Mouse (Mus musculus): Measurements from ENCODE around the gene Gm10160. TPM values are rescaled to one million over a fixed set of nuclear protein-coding genes. Genes with fewer than 3 reads are reported as not detected.
"Not testable (repeated sequence)": the region's sequence is repeated elsewhere in the genome, so short reads cannot be mapped to it uniquely, and the experiment has no call there.

The Gm10160 gene
- polyA plus RNA-seq, 1 experiment from 2014 or later = not detected

DNA sequence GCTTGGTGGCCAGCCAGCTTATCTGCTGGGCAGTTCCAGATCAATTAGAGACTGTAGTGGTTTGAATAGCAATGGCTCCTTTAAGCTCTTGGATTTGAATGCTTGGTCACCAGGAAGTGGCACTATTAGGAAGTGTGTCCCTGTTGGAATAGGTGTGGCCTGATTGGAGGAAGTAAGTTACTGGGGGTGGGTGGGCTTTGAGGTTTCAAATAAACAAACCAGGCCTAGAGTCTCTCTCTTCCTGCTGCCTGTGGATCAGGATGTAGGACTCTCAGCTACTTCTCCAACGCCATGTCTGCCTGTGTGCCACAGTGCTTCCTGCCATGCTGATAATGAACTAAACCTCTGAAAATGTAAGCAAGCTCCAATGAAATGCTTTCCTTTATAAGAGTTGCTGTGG lies 12.6 kb downstream of the Gm10160 start:
- no peaks in the 10 kb centered on the region for H3K27me3 ChIP-seq (ENCODE audit: control insufficient read depth, insufficient read depth, low read length)
- no peak for ATAC-seq (replicated peaks; ENCODE audit: extremely low read depth, insufficient read depth, low FRiP score)
- no peaks in the 10 kb centered on the region for H3K36me3 ChIP-seq (ENCODE audit: control insufficient read depth, insufficient read depth)
- H3K4me3 ChIP-seq (ENCODE audit: low read length) = no peak overlapping the region
- H3K9me3 ChIP-seq (replicated peaks; ENCODE audit: control insufficient read depth, low read length) = no peaks in the 10 kb centered on the region
- no peak overlapping the region for H3K9ac ChIP-seq (ENCODE audit: low read length)
- H3K4me1 ChIP-seq (ENCODE audit: control insufficient read depth, insufficient read depth, low read length) = peaks cover 8% of the 10 kb centered on the region; the same call in 1 of the 2 replicates
- 68% methylated on average over 1 of the region's 1 CpGs for WGBS
- no peak overlapping the region for H3K27ac ChIP-seq (ENCODE audit: low read length)
- no peak overlapping the region for H3K4me2 ChIP-seq (ENCODE audit: low read depth, low read length)

DNA sequence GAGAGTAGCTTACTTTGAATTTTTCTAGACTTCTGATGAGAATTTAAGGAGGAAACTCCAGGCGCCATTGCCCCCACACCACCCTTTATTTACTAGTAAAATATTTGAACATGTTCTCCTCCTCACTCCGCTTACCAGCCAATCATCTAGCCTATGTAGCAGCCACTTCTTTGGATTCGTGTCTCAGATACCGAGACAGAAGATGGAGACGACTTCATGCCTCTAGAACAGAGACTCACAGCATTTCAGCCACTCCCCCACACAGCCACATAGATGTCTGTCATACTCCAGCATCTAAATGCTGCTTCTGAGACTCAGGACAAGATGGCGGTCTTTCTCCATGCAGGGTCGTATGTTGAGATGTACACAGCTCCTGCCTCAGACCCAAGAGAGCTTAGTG lies 13.5 kb downstream of the Gm10160 start:
- Histone ChIP-seq H3K9me3 (replicated peaks; ENCODE audit: control insufficient read depth, low read length) (no peaks in the 10 kb centered on the region), H3K4me2 (ENCODE audit: low read depth, low read length) (no peak overlapping the region), H3K9ac (ENCODE audit: low read length) (no peak overlapping the region), H3K27ac (ENCODE audit: low read length) (no peak overlapping the region), H3K4me1 (ENCODE audit: control insufficient read depth, insufficient read depth, low read length) (peaks cover 8% of the 10 kb centered on the region; the same call in 1 of the 2 replicates), H3K4me3 (ENCODE audit: low read length) (no peak overlapping the region), H3K27me3 (ENCODE audit: control insufficient read depth, insufficient read depth, low read length) (no peaks in the 10 kb centered on the region), H3K36me3 (ENCODE audit: control insufficient read depth, insufficient read depth) (no peaks in the 10 kb centered on the region)
- ATAC-seq (replicated peaks; ENCODE audit: extremely low read depth, insufficient read depth, low FRiP score) = no peak
- WGBS = 84% methylated on average over 7 of the region's 7 CpGs

DNA sequence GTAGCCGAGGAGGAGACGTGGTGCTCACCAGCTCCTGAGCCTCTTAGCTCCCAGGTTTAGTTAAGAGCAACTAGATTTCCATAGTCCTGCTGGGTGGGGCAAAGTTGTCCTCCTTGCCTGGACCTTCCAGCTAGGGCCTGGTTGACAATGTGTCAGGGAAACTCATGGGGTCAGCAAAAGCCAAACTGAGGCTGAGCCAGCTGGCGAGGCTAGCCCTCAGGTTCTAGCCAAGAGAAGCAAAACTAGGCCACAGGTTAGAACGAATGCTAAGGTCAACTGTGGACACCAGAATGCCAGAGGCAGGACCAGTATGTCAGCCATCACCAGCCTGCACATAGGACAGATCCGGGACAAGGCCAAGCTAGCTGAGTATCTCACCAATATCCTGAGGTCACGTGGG lies 14.2 kb downstream of the Gm10160 start:
- H3K4me1 ChIP-seq (ENCODE audit: control insufficient read depth, insufficient read depth, low read length) = peaks cover 8% of the 10 kb centered on the region; the same call in 1 of the 2 replicates
- no peaks in the 10 kb centered on the region for H3K27me3 ChIP-seq (ENCODE audit: control insufficient read depth, insufficient read depth, low read length)
- no peaks in the 10 kb centered on the region for H3K9me3 ChIP-seq (replicated peaks; ENCODE audit: control insufficient read depth, low read length)
- 75% methylated on average over 6 of the region's 6 CpGs for WGBS
- no peak overlapping the region for H3K4me3 ChIP-seq (ENCODE audit: low read length)
- no peaks in the 10 kb centered on the region for H3K36me3 ChIP-seq (ENCODE audit: control insufficient read depth, insufficient read depth)
- H3K27ac ChIP-seq (ENCODE audit: low read length) = no peak overlapping the region
- no peak overlapping the region for H3K9ac ChIP-seq (ENCODE audit: low read length)
- H3K4me2 ChIP-seq (ENCODE audit: low read depth, low read length) = no peak overlapping the region
- no peak for ATAC-seq (replicated peaks; ENCODE audit: extremely low read depth, insufficient read depth, low FRiP score)

DNA sequence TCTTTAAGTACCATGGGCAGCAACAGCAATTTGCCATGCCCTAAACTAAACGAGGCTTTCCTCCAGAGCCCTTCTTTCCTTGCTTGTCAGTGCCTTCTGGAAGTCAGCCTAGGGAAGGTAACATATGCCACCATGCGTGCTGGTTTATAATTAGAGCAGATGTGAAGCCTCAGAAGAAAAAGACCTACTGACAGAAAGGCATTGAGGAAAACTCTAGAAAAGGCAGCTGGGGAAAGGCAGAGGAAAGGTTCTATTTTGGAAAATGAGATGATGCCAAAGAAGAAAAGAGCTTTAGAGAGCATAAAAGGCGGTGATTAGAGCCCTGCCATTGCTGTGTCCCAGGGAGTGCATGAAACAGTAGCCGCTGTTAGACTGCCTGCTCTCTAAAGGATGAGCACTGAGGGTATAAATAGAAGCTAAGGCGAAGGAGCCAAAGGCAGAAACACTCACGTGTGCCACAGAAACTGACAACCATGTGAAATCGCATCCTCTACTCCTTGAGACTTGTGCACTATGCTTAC lies 14.9 kb downstream of the Gm10160 start:
- WGBS = 44% methylated on average over 7 of the region's 7 CpGs
- no peak overlapping the region for H3K4me3 ChIP-seq (ENCODE audit: low read length)
- H3K27ac ChIP-seq (ENCODE audit: low read length) = peak overlapping the region; percentile 65
- H3K27me3 ChIP-seq (ENCODE audit: control insufficient read depth, insufficient read depth, low read length) = no peaks in the 10 kb centered on the region
- H3K36me3 ChIP-seq (ENCODE audit: control insufficient read depth, insufficient read depth) = no peaks in the 10 kb centered on the region
- no peak for ATAC-seq (replicated peaks; ENCODE audit: extremely low read depth, insufficient read depth, low FRiP score)
- H3K9me3 ChIP-seq (replicated peaks; ENCODE audit: control insufficient read depth, low read length) = no peaks in the 10 kb centered on the region
- peaks cover 8% of the 10 kb centered on the region; the same call in 1 of the 2 replicates for H3K4me1 ChIP-seq (ENCODE audit: control insufficient read depth, insufficient read depth, low read length)
- H3K9ac ChIP-seq (ENCODE audit: low read length) = no peak overlapping the region
- 0 out of 2 replicates have a peak overlapping the region, but pooled peaks have one; percentile 9 for H3K4me2 ChIP-seq (ENCODE audit: low read depth, low read length)

DNA sequence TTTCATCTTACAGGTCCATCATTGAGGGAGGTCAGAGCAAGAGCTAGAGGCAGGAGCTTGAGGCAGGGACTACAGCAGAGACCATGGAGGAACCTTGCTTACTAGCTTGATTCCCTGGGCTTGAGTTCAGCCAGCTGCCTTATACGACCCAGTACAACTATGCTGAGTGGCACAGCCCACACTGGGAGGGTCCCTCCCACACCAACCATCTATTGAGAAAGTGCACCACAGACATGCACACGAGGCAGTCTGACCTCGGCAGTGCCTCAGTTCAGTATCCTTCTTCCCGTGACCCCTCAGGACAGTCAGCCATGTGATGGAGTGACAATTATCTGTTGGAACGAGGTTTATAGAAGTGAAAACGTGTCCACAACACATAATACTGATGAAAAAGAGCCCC lies 15.8 kb downstream of the Gm10160 start:
- Histone ChIP-seq H3K4me2 (ENCODE audit: low read depth, low read length) (no peak overlapping the region), H3K36me3 (ENCODE audit: control insufficient read depth, insufficient read depth) (no peaks in the 10 kb centered on the region), H3K9me3 (replicated peaks; ENCODE audit: control insufficient read depth, low read length) (no peaks in the 10 kb centered on the region), H3K4me3 (ENCODE audit: low read length) (no peak overlapping the region), H3K27ac (ENCODE audit: low read length) (no peak overlapping the region), H3K27me3 (ENCODE audit: control insufficient read depth, insufficient read depth, low read length) (no peaks in the 10 kb centered on the region), H3K4me1 (ENCODE audit: control insufficient read depth, insufficient read depth, low read length) (peaks cover 8% of the 10 kb centered on the region; the same call in 1 of the 2 replicates), H3K9ac (ENCODE audit: low read length) (no peak overlapping the region)
- 53% methylated on average over 6 of the region's 6 CpGs for WGBS
- ATAC-seq (replicated peaks; ENCODE audit: extremely low read depth, insufficient read depth, low FRiP score) = no peak

DNA sequence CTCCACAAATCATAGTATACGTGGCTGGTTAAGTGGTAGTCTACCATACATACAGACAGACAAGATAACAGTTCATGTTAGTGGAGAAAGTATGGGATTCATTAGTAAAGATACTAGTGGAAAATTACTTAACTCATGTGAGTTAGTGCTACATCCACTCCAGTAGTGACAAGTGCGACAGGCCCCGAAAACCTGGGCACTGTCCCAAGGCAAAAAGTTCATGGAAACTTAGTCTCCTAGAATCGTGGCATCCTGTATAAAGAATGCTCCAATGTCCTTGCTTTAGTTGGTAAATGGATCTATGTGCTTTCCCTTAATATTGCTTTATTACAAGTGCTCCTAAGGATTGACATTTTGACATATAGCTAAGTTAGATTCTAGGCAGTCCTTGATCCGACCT lies 17.8 kb downstream of the Gm10160 start:
- not testable (repeated sequence) for H3K27me3 ChIP-seq (ENCODE audit: control insufficient read depth, insufficient read depth, low read length); H3K9ac ChIP-seq (ENCODE audit: low read length); H3K4me3 ChIP-seq (ENCODE audit: low read length); H3K9me3 ChIP-seq (replicated peaks; ENCODE audit: control insufficient read depth, low read length); ATAC-seq (replicated peaks; ENCODE audit: extremely low read depth, insufficient read depth, low FRiP score); H3K4me1 ChIP-seq (ENCODE audit: control insufficient read depth, insufficient read depth, low read length); H3K36me3 ChIP-seq (ENCODE audit: control insufficient read depth, insufficient read depth); H3K4me2 ChIP-seq (ENCODE audit: low read depth, low read length); H3K27ac ChIP-seq (ENCODE audit: low read length)
- 73% methylated on average over 5 of the region's 5 CpGs for WGBS

DNA sequence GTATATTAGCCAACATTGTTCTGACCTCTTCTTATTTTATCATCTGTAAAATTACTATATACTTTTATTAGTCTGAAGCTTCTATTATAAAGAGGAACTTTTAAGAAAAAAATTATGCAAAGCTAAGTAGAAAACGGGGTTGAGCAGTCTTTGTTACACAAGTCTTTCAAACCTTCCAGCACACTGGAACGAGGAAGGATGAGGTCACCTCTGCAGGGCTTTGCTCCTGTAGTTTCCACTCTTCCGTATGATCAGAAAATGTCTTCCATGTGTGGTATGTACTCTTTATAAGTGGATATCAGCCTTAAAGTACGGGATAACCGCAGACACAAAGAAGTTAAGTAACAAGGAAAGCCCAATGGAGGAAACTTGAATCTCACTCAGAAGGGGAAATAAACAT lies 20.2 kb downstream of the Gm10160 start:
- Histone ChIP-seq H3K4me3 (ENCODE audit: low read length) (no peak overlapping the region), H3K27ac (ENCODE audit: low read length) (no peak overlapping the region), H3K36me3 (ENCODE audit: control insufficient read depth, insufficient read depth) (no peaks in the 10 kb centered on the region), H3K9ac (ENCODE audit: low read length) (no peak overlapping the region), H3K9me3 (replicated peaks; ENCODE audit: control insufficient read depth, low read length) (no peaks in the 10 kb centered on the region), H3K4me1 (ENCODE audit: control insufficient read depth, insufficient read depth, low read length) (no peaks in the 10 kb centered on the region), H3K4me2 (ENCODE audit: low read depth, low read length) (no peak overlapping the region), H3K27me3 (ENCODE audit: control insufficient read depth, insufficient read depth, low read length) (no peaks in the 10 kb centered on the region)
- 89% methylated on average over 5 of the region's 5 CpGs for WGBS
- no peak for ATAC-seq (replicated peaks; ENCODE audit: extremely low read depth, insufficient read depth, low FRiP score)

DNA sequence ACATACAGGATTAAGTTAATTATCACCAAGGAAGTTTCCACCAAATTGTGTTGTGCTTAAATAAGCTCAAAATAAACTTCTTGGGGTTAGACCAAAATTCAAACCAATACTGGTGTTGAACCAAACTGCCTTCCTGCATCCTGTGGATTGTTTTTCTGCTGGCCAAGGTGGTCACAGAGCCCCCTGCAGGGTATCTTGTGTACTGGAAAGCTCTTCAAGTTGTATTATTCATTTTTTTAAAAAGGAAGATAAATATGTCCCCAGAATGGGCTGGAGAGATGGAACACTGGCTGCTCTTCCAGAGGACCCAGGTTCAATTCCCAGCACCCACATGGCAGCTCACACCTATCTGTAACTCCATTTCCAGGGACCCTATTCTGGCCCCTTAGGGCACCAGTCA lies 20.7 kb downstream of the Gm10160 start:
- Histone ChIP-seq H3K4me1 (ENCODE audit: control insufficient read depth, insufficient read depth, low read length) (peaks cover 2% of the 10 kb centered on the region; the same call in 1 of the 2 replicates), H3K27ac (ENCODE audit: low read length) (no peak overlapping the region), H3K36me3 (ENCODE audit: control insufficient read depth, insufficient read depth) (no peaks in the 10 kb centered on the region), H3K9me3 (replicated peaks; ENCODE audit: control insufficient read depth, low read length) (no peaks in the 10 kb centered on the region), H3K27me3 (ENCODE audit: control insufficient read depth, insufficient read depth, low read length) (no peaks in the 10 kb centered on the region), H3K4me3 (ENCODE audit: low read length) (no peak overlapping the region), H3K4me2 (ENCODE audit: low read depth, low read length) (no peak overlapping the region), H3K9ac (ENCODE audit: low read length) (no peak overlapping the region)
- ATAC-seq (replicated peaks; ENCODE audit: extremely low read depth, insufficient read depth, low FRiP score) = no peak

DNA sequence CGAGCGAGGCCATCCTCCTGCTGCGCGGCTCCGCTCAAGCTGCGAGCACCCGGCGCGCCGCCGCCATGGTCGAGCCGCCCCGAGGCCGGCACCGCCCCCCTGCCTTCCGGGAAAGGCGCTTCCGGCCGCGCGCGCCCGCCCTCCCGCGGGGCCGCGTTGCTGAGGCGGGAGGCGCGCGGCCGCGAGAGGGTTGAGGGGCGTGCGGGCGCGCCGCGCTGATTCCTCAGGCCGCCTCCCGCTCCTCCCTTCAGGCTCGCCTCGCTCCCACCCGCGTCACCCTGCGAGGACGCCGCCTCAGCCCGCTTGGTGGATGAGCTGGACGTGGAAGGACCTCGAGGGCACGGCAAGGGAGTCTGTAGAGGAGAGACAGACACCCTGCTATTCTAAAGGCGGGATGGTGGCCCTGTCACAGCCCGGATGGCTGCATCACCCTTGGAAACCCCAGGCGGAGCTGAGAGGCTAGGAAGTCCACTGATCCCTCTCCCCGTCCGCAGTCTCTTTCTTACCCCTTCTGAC lies 26.2 kb downstream of the Gm10160 start, which contains the start of gene Btbd1:
TSS of gene Btbd1 (minus strand) at position 53 of the 516 bp plus-strand sequence.
- peak within 1 kb of the TSS; percentile 97 for H3K27ac ChIP-seq (ENCODE audit: low read length)
- ATAC-seq (replicated peaks; ENCODE audit: extremely low read depth, insufficient read depth, low FRiP score) = peak; percentile 94
- peak within 1 kb of the TSS; percentile 88 for H3K4me2 ChIP-seq (ENCODE audit: low read depth, low read length)
- no peaks in the 10 kb centered on the region for H3K9me3 ChIP-seq (replicated peaks; ENCODE audit: control insufficient read depth, low read length)
- peak within 1 kb of the TSS; percentile 90 for H3K9ac ChIP-seq (ENCODE audit: low read length)
- H3K4me1 ChIP-seq (ENCODE audit: control insufficient read depth, insufficient read depth, low read length) = peaks cover 37% of the 10 kb centered on the region
- under 1% methylated on average over 56 of the region's 58 CpGs for WGBS
- no peaks in the 10 kb centered on the region for H3K27me3 ChIP-seq (ENCODE audit: control insufficient read depth, insufficient read depth, low read length)
- no peaks in the 10 kb centered on the region for H3K36me3 ChIP-seq (ENCODE audit: control insufficient read depth, insufficient read depth)
- H3K4me3 ChIP-seq (ENCODE audit: low read length) = peak within 1 kb of the TSS; percentile 77

All from heart, embryonic 16.5 days (tissue).